Mouse (Mus musculus): Measurements from ENCODE around the gene Spns3. TPM values are rescaled to one million over a fixed set of nuclear protein-coding genes. Genes with fewer than 3 reads are reported as not detected.

The Spns3 gene
- total and polyA plus RNA-seq, 3 experiments = 0.11 TPM; not detected in 2

- H3K4me1 ChIP-seq (ENCODE audit: insufficient read depth, low read depth, low read length) = no peaks in the 10 kb centered on the region
- DNase-seq (ENCODE audit: low spot score) (no peak), ATAC-seq (ENCODE audit: extremely low read depth, insufficient number of reproducible peaks, low FRiP score, poor library complexity, severe bottlenecking) (no peak)
- TF ChIP-seq GATA2 (IDR thresholded peaks at IDR 0.05; ENCODE audit: borderline replicate concordance, low read depth, low read length) (no peak), CTCF (IDR thresholded peaks at IDR 0.05; ENCODE audit: low read depth, low read length) (no peak), TAL1 (conservative IDR thresholded peaks at IDR 0.05; ENCODE audit: low read depth, low read length) (no peak), POLR2AphosphoS5 (IDR thresholded peaks at IDR 0.05; ENCODE audit: insufficient replicate concordance, low read depth, low read length) (no peak), GATA1 (IDR thresholded peaks at IDR 0.05; ENCODE audit: borderline replicate concordance, low read length) (no peak)
- no peak overlapping the region for H3K4me3 ChIP-seq (ENCODE audit: low read depth, low read length)
- H3K27me3 ChIP-seq (ENCODE audit: insufficient read depth, low read length) = peaks cover 54% of the 10 kb centered on the region
- H3K36me3 ChIP-seq (replicated peaks) = no peaks in the 10 kb centered on the region
- no peaks in the 10 kb centered on the region; the same call in 1 of the 2 replicates for H3K9me3 ChIP-seq (replicated peaks)
These were observed 31.9 kb downstream of the Spns3 start for GRCm38 (mm10) chr11:72518449-72518848.

- Histone ChIP-seq H3K9me3 (replicated peaks) (no peaks in the 10 kb centered on the region; the same call in 1 of the 2 replicates), H3K27me3 (ENCODE audit: insufficient read depth, low read length) (peaks cover 40% of the 10 kb centered on the region), H3K4me1 (ENCODE audit: insufficient read depth, low read depth, low read length) (no peaks in the 10 kb centered on the region), H3K36me3 (replicated peaks) (no peaks in the 10 kb centered on the region), H3K4me3 (ENCODE audit: low read depth, low read length) (no peak overlapping the region)
- DNase-seq (ENCODE audit: low spot score) (no peak), ATAC-seq (ENCODE audit: extremely low read depth, insufficient number of reproducible peaks, low FRiP score, poor library complexity, severe bottlenecking) (no peak)
- no peak for TF ChIP-seq POLR2AphosphoS5 (IDR thresholded peaks at IDR 0.05; ENCODE audit: insufficient replicate concordance, low read depth, low read length)
- no peak for TF ChIP-seq TAL1 (conservative IDR thresholded peaks at IDR 0.05; ENCODE audit: low read depth, low read length)
- TF ChIP-seq GATA2 (IDR thresholded peaks at IDR 0.05; ENCODE audit: borderline replicate concordance, low read depth, low read length) = no peak
- TF ChIP-seq CTCF (IDR thresholded peaks at IDR 0.05; ENCODE audit: low read depth, low read length) = no peak
- TF ChIP-seq GATA1 (IDR thresholded peaks at IDR 0.05; ENCODE audit: borderline replicate concordance, low read length) = no peak
These were observed 35.3 kb downstream of the Spns3 start for GRCm38 (mm10) chr11:72514967-72515366.

DNA sequence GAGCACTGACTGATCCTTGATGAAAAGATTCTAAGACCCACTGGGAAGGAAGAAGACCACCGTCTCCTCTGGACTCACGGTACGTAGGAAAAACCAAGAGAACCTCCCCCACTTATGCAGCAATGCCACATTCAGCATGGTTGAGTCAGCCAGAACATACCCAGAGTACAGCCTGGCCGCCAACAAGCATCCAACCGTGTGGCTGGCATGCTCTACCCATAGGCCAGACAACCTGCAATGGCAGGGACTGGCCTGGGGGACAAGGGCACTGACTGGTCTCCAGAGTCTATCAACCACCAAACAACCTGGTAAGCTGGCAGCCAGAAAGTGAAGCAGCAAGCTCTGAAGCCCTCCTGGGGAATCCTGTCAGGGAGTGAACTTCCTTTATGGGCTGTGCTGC lies 41.7 kb downstream of the Spns3 start:
- TF ChIP-seq TAL1 (conservative IDR thresholded peaks at IDR 0.05; ENCODE audit: low read depth, low read length) (no peak), CTCF (IDR thresholded peaks at IDR 0.05; ENCODE audit: low read depth, low read length) (no peak), GATA1 (IDR thresholded peaks at IDR 0.05; ENCODE audit: borderline replicate concordance, low read length) (no peak), GATA2 (IDR thresholded peaks at IDR 0.05; ENCODE audit: borderline replicate concordance, low read depth, low read length) (no peak), POLR2AphosphoS5 (IDR thresholded peaks at IDR 0.05; ENCODE audit: insufficient replicate concordance, low read depth, low read length) (no peak)
- ATAC-seq (ENCODE audit: extremely low read depth, insufficient number of reproducible peaks, low FRiP score, poor library complexity, severe bottlenecking) (no peak), DNase-seq (ENCODE audit: low spot score) (no peak)
- Histone ChIP-seq H3K27me3 (ENCODE audit: insufficient read depth, low read length) (peaks cover 71% of the 10 kb centered on the region), H3K36me3 (replicated peaks) (no peaks in the 10 kb centered on the region), H3K4me3 (ENCODE audit: low read depth, low read length) (no peak overlapping the region), H3K4me1 (ENCODE audit: insufficient read depth, low read depth, low read length) (no peaks in the 10 kb centered on the region), H3K9me3 (replicated peaks) (no peaks in the 10 kb centered on the region)

GRCm38 (mm10) chr11:72507651-72508050 lies 42.7 kb downstream of the Spns3 start:
- no peak for DNase-seq (ENCODE audit: low spot score)
- no peaks in the 10 kb centered on the region for H3K9me3 ChIP-seq (replicated peaks)

DNA sequence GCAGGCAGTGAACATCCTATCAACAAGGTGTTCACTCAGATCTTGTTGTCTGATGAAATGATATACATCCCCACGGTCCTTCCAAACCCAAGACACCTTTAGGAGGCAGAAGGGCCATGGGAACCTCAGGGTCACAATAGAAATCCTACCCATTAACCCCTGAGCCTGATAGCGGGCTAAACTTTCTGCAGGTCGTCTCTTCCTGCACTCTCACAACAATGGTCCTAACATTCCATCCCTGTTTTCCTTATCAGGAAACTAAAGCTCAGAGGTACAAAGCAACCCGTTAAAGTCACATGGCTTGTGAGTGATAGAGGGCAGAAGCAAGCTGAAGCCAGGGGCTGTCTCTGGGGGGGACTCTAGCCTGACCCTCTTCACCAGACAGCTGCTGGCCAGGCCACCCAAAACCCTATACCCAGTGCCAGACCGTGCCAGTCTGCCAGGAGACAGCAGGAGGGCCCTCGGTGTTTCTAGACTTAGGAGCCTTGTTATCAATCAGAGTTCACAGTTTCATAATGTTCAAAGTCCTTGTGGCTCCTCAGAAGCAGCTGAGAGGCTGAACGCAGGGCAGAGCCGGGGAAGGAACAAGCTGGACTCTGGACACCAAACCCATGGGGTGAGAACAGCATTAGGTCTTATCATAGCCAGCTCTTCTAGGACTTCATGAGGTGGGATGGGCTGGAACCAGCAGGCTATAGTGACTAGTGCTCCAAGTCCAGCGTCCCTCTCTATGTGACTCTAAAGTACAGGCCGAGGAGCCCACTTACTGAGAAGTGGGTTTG lies 46.1 kb downstream of the Spns3 start:
- H3K36me3 ChIP-seq (replicated peaks) = no peaks in the 10 kb centered on the region
- no peak for ATAC-seq (ENCODE audit: extremely low read depth, insufficient number of reproducible peaks, low FRiP score, poor library complexity, severe bottlenecking)
- no peak for DNase-seq (ENCODE audit: low spot score)
- no peaks in the 10 kb centered on the region for H3K4me1 ChIP-seq (ENCODE audit: insufficient read depth, low read depth, low read length)
- H3K4me3 ChIP-seq (ENCODE audit: low read depth, low read length) = no peak overlapping the region
- H3K9me3 ChIP-seq (replicated peaks) = no peaks in the 10 kb centered on the region
- H3K27me3 ChIP-seq (ENCODE audit: insufficient read depth, low read length) = peaks cover 91% of the 10 kb centered on the region
- TF ChIP-seq GATA2 (IDR thresholded peaks at IDR 0.05; ENCODE audit: borderline replicate concordance, low read depth, low read length) = no peak
- no peak for TF ChIP-seq CTCF (IDR thresholded peaks at IDR 0.05; ENCODE audit: low read depth, low read length)
- TF ChIP-seq GATA1 (IDR thresholded peaks at IDR 0.05; ENCODE audit: borderline replicate concordance, low read length) = no peak
- TF ChIP-seq POLR2AphosphoS5 (IDR thresholded peaks at IDR 0.05; ENCODE audit: insufficient replicate concordance, low read depth, low read length) = no peak
- no peak for TF ChIP-seq TAL1 (conservative IDR thresholded peaks at IDR 0.05; ENCODE audit: low read depth, low read length)

More at GRCm38 (mm10) chr11:72507651-72508050, 42.7 kb downstream of the Spns3 start:
- H3K36me3 ChIP-seq (replicated peaks) = no peaks in the 10 kb centered on the region
- H3K4me1 ChIP-seq (ENCODE audit: insufficient read depth, low read depth, low read length) = no peaks in the 10 kb centered on the region
- no peak overlapping the region for H3K4me3 ChIP-seq (ENCODE audit: low read depth, low read length)
- no peak for TF ChIP-seq TAL1 (conservative IDR thresholded peaks at IDR 0.05; ENCODE audit: low read depth, low read length)
- TF ChIP-seq POLR2AphosphoS5 (IDR thresholded peaks at IDR 0.05; ENCODE audit: insufficient replicate concordance, low read depth, low read length) = no peak
- no peak for TF ChIP-seq GATA1 (IDR thresholded peaks at IDR 0.05; ENCODE audit: borderline replicate concordance, low read length)
- TF ChIP-seq GATA2 (IDR thresholded peaks at IDR 0.05; ENCODE audit: borderline replicate concordance, low read depth, low read length) = no peak
- no peak for TF ChIP-seq CTCF (IDR thresholded peaks at IDR 0.05; ENCODE audit: low read depth, low read length)
- peaks cover 80% of the 10 kb centered on the region for H3K27me3 ChIP-seq (ENCODE audit: insufficient read depth, low read length)
- no peak for ATAC-seq (ENCODE audit: extremely low read depth, insufficient number of reproducible peaks, low FRiP score, poor library complexity, severe bottlenecking)

DNA sequence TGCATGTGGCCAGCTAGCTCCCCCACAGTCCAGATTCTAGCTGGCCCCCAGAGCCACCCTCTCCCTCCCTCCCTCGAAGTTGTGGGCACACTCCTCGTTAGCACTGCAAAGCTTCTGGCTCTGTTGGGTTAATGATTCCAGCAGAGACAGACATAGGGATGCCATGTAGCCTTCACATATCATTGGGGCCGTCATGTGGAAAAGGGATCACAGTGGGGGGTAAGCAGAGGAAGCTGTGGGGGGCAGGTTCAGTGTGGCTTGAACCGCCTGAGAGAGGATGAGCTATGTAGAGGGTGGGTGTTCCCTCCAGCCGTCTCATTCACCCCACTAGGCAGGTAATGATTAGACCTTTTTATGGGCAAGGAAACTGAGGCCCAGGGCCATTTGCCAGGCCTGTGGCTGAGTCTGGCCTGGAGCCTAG lies 46.8 kb downstream of the Spns3 start:
- Histone ChIP-seq H3K4me1 (ENCODE audit: insufficient read depth, low read depth, low read length) (no peaks in the 10 kb centered on the region), H3K36me3 (replicated peaks) (no peaks in the 10 kb centered on the region), H3K4me3 (ENCODE audit: low read depth, low read length) (no peak overlapping the region), H3K27me3 (ENCODE audit: insufficient read depth, low read length) (peaks cover 91% of the 10 kb centered on the region), H3K9me3 (replicated peaks) (no peaks in the 10 kb centered on the region)
- ATAC-seq (ENCODE audit: extremely low read depth, insufficient number of reproducible peaks, low FRiP score, poor library complexity, severe bottlenecking) = no peak
- DNase-seq (ENCODE audit: low spot score) = no peak
- TF ChIP-seq TAL1 (conservative IDR thresholded peaks at IDR 0.05; ENCODE audit: low read depth, low read length) = no peak
- no peak for TF ChIP-seq POLR2AphosphoS5 (IDR thresholded peaks at IDR 0.05; ENCODE audit: insufficient replicate concordance, low read depth, low read length)
- TF ChIP-seq CTCF (IDR thresholded peaks at IDR 0.05; ENCODE audit: low read depth, low read length) = no peak
- TF ChIP-seq GATA2 (IDR thresholded peaks at IDR 0.05; ENCODE audit: borderline replicate concordance, low read depth, low read length) = no peak
- no peak for TF ChIP-seq GATA1 (IDR thresholded peaks at IDR 0.05; ENCODE audit: borderline replicate concordance, low read length)
